Mouse (Mus musculus) A20 (cell line): ENCODE data around the gene Mfap3l.
"Not testable (repeated sequence)": the region's sequence is repeated elsewhere in the genome, so short reads cannot be mapped to it uniquely, and the experiment has no call there.

Experiments
- DNase-seq: peaks from one replicate; pipeline ENCODE4 v3.0.0-alpha.2; 2011; ENCODE audit warnings: low read depth, low spot score

The Mfap3l gene

GRCm38 (mm10) chr8:60632250-60632932 lies at the start of gene Mfap3l:
Gene Mfap3l (plus strand): TSS chr8:60632827.
- peak; percentile 95 for DNase-seq

GRCm38 (mm10) chr8:60583369-60583768 lies 49.3 kb upstream of the Mfap3l start:
- no peak for DNase-seq

GRCm38 (mm10) chr8:60591352-60592105 lies 41.1 kb upstream of the Mfap3l start:
- not testable (repeated sequence) for DNase-seq

- no peak for DNase-seq
Measured at GRCm38 (mm10) chr8:60594761-60595160, 37.9 kb upstream of the Mfap3l start.

GRCm38 (mm10) chr8:60611580-60612111 lies 21.0 kb upstream of the Mfap3l start:
- DNase-seq, result no peak

- DNase-seq, result peak; percentile 44
Measured at GRCm38 (mm10) chr8:60616928-60617327, 15.7 kb upstream of the Mfap3l start.

- DNase-seq, result no peak
Measured at GRCm38 (mm10) chr8:60621561-60621960, 11.1 kb upstream of the Mfap3l start.

- no peak for DNase-seq
Measured at GRCm38 (mm10) chr8:60622056-60622455, 10.6 kb upstream of the Mfap3l start.

GRCm38 (mm10) chr8:60623438-60623837 lies 9.2 kb upstream of the Mfap3l start:
- no peak for DNase-seq

GRCm38 (mm10) chr8:60624722-60625121 lies 7.9 kb upstream of the Mfap3l start:
- no peak for DNase-seq

- DNase-seq, result no peak
Measured at GRCm38 (mm10) chr8:60627937-60628336, 4.7 kb upstream of the Mfap3l start.

- no peak for DNase-seq
Measured at GRCm38 (mm10) chr8:60629059-60629458, 3.6 kb upstream of the Mfap3l start.

- DNase-seq, result peak; percentile 78
Measured at GRCm38 (mm10) chr8:60631504-60631934, 1.1 kb upstream of the Mfap3l start.

- DNase-seq, result no peak
Measured at GRCm38 (mm10) chr8:60632933-60633655, 467 bp downstream of the Mfap3l start.

GRCm38 (mm10) chr8:60634921-60635320 lies 2.3 kb downstream of the Mfap3l start:
- no peak for DNase-seq

- DNase-seq, result no peak
Measured at GRCm38 (mm10) chr8:60635846-60636245, 3.2 kb downstream of the Mfap3l start.

- no peak for DNase-seq
Measured at GRCm38 (mm10) chr8:60640046-60640445, 7.4 kb downstream of the Mfap3l start.

GRCm38 (mm10) chr8:60643416-60644020 lies 10.9 kb downstream of the Mfap3l start:
- DNase-seq, result no peak

GRCm38 (mm10) chr8:60645164-60645563 lies 12.5 kb downstream of the Mfap3l start:
- DNase-seq, result no peak

- DNase-seq, result no peak
Measured at GRCm38 (mm10) chr8:60645911-60646310, 13.3 kb downstream of the Mfap3l start.

GRCm38 (mm10) chr8:60647291-60647690 lies 14.7 kb downstream of the Mfap3l start:
- no peak for DNase-seq

- DNase-seq, result no peak
Measured at GRCm38 (mm10) chr8:60649081-60649480, 16.5 kb downstream of the Mfap3l start.
